Mouse (Mus musculus) myocyte (in vitro differentiated cells): ENCODE data around the gene Gm20388.

ENCODE experiments used
- MAX ChIP-seq: IDR thresholded peaks from one replicate; pipeline ENCODE4 v1.6.1; 2011; ENCODE audit warnings: low read depth, mild to moderate bottlenecking, control low read depth
- POLR2A ChIP-seq: IDR thresholded peaks from one replicate; pipeline ENCODE4 v1.6.1; 2011; ENCODE audit warnings: low read depth, mild to moderate bottlenecking, control low read depth, moderate library complexity; ENCODE audit not compliant: insufficient read length

DNA sequence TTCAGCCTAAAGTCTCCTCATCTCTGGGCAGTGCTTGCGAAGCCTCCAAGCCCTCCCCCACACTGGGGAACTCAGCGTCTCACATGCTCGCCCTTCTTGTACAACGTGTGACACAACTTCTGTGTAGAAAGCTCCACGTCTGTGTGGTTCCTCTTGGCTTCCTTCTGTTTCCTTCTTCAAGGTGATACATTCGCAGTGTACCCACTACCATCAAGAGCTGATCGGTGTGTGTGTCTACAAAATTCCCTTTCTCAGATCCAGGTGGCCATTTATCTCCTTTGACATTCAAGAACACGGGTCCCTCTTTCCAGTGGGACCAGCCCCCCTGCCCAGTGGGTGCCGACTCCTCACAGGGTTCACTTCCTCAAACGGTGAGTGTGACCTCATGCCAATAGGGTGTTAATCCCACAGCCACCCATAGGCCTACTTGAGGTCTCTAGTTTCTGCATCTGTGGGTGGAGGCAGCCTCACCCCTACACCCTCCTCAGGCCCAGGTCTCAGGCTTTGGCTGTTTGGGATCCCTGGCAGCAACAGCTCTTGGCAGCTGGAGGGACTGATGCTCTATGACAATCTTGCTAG is 2519.5 kb downstream of the Gm20388 start:
- TF ChIP-seq POLR2A (no peak), MAX (no peak)
